Mouse (Mus musculus) stomach, embryonic 14.5 days (tissue): Measurements from ENCODE around the gene Il18rap. TPM values are rescaled to one million over a fixed set of nuclear protein-coding genes. Genes with fewer than 3 reads are reported as not detected.

ENCODE experiments used
- ATAC-seq: fragments of 200-750 bp; cut with Nextera tagmentation; 2 replicates; pipeline ENCODE4 v1.8.0; 2017; ENCODE audit warnings: low read depth, moderate TSS enrichment; ENCODE audit not compliant: insufficient number of reproducible peaks, insufficient read depth, low FRiP score
- H3K27ac ChIP-seq: fragments of 300-500 bp; sonication (generic); 2 replicates; pipeline ENCODE4 v1.5.1; 2014; ENCODE audit warnings: mild to moderate bottlenecking, low read length, moderate library complexity, mixed read lengths
- H3K27me3 ChIP-seq: fragments of 300-500 bp; sonication (generic); 2 replicates; pipeline ENCODE4 v1.6.1; 2014; ENCODE audit warnings: low read length, control low read depth, mixed read lengths; ENCODE audit not compliant: control insufficient read depth, insufficient read depth
- H3K36me3 ChIP-seq: fragments of 300-500 bp; sonication (generic); 2 replicates; pipeline ENCODE4 v1.6.1; 2014; ENCODE audit warnings: mild to moderate bottlenecking, control low read depth, low read length, moderate library complexity, mixed read lengths; ENCODE audit not compliant: control insufficient read depth, insufficient read depth
- H3K4me1 ChIP-seq: fragments of 300-500 bp; sonication (generic); 2 replicates; pipeline ENCODE4 v1.6.1; 2014; ENCODE audit warnings: low read length, control low read depth, mixed read lengths; ENCODE audit not compliant: control insufficient read depth, insufficient read depth
- H3K4me2 ChIP-seq: fragments of 300-500 bp; sonication (generic); replicated peaks from 2 replicates; pipeline ENCODE4 v1.6.1; 2014; ENCODE audit warnings: low read depth, low read length, control low read depth
- H3K4me3 ChIP-seq: fragments of 300-500 bp; sonication (generic); 2 replicates; pipeline ENCODE4 v1.5.1; 2014; ENCODE audit warnings: low read depth, low read length, control low read depth
- H3K9ac ChIP-seq: fragments of 300-500 bp; sonication (generic); replicated peaks from 2 replicates; pipeline ENCODE4 v1.6.1; 2014; ENCODE audit warnings: low read depth, mild to moderate bottlenecking, control low read depth, low read length, moderate library complexity, mixed read lengths
- H3K9me3 ChIP-seq: fragments of 300-500 bp; sonication (generic); 2 replicates; pipeline ENCODE4 v1.6.1; 2016; ENCODE audit warnings: low read depth, low read length, control low read depth; ENCODE audit not compliant: control insufficient read depth
- WGBS: fragments of 180-500 bp; shearing (Covaris S2); extraction: QIAGEN DNeasy Blood & Tissue Kit; methylation state at CpG from one replicate; pipeline ENCODE4 v1.1.7; 2014; 5-methylcytosine and 5-hydroxymethylcytosine counted together
- polyA plus RNA-seq: library from polyadenylated mRNA; unstranded; fragments of >200 nt; fragmentation: Nextera tagmentation; extraction: Ambion mirVana; gene quantifications from 2 replicates; pipeline ENCODE4 v1.2.1, GENCODE M21; 2014

Gene Il18rap
- polyA plus RNA-seq, 1 experiment from 2014 or later = 0.43 TPM

- Histone ChIP-seq H3K27me3 (no peaks in the 10 kb centered on the region), H3K9ac (no peak overlapping the region), H3K4me2 (no peak overlapping the region), H3K4me3 (no peak overlapping the region), H3K4me1 (no peaks in the 10 kb centered on the region), H3K36me3 (no peaks in the 10 kb centered on the region), H3K27ac (no peak overlapping the region), H3K9me3 (no peaks in the 10 kb centered on the region)
- whole genome bisulfite sequencing = 82% methylated on average over 7 of the region's 7 CpGs
- no peak for ATAC-seq
Observed at GRCm38 (mm10) chr1:40522918-40523317, 7.8 kb downstream of the Il18rap start.

- Histone ChIP-seq H3K4me3 (no peak overlapping the region), H3K36me3 (no peaks in the 10 kb centered on the region), H3K4me2 (no peak overlapping the region), H3K9me3 (no peaks in the 10 kb centered on the region), H3K27me3 (no peaks in the 10 kb centered on the region), H3K4me1 (no peaks in the 10 kb centered on the region), H3K27ac (no peak overlapping the region), H3K9ac (no peak overlapping the region)
- no peak for ATAC-seq
- 82% methylated on average over 5 of the region's 5 CpGs for WGBS
Observed at GRCm38 (mm10) chr1:40523971-40524722, 9.0 kb downstream of the Il18rap start.

GRCm38 (mm10) chr1:40529287-40529686, 14.1 kb downstream of the Il18rap start:
- WGBS = 86% methylated on average over 5 of the region's 5 CpGs
- no peak overlapping the region for H3K4me2 ChIP-seq
- ATAC-seq = no peak

GRCm38 (mm10) chr1:40537577-40537976, 22.4 kb downstream of the Il18rap start:
- no peak overlapping the region for H3K27ac ChIP-seq
- no peak overlapping the region for H3K4me2 ChIP-seq
- no peak for ATAC-seq
- H3K36me3 ChIP-seq = no peaks in the 10 kb centered on the region
- H3K4me1 ChIP-seq = no peaks in the 10 kb centered on the region
- H3K9me3 ChIP-seq = no peaks in the 10 kb centered on the region
- H3K27me3 ChIP-seq = no peaks in the 10 kb centered on the region
- no peak overlapping the region for H3K4me3 ChIP-seq
- 78% methylated on average over 5 of the region's 5 CpGs for WGBS
- no peak overlapping the region for H3K9ac ChIP-seq

More at GRCm38 (mm10) chr1:40529287-40529686, 14.1 kb downstream of the Il18rap start:
- Histone ChIP-seq H3K36me3 (no peaks in the 10 kb centered on the region), H3K27ac (no peak overlapping the region), H3K4me3 (no peak overlapping the region), H3K9me3 (no peaks in the 10 kb centered on the region), H3K4me1 (no peaks in the 10 kb centered on the region), H3K9ac (no peak overlapping the region), H3K27me3 (no peaks in the 10 kb centered on the region)

- Histone ChIP-seq H3K27me3 (no peaks in the 10 kb centered on the region), H3K9me3 (no peaks in the 10 kb centered on the region), H3K4me3 (no peak overlapping the region), H3K9ac (no peak overlapping the region), H3K27ac (no peak overlapping the region), H3K4me2 (no peak overlapping the region), H3K36me3 (no peaks in the 10 kb centered on the region), H3K4me1 (no peaks in the 10 kb centered on the region)
- 0% methylated on average over 2 of the region's 2 CpGs for WGBS
- no peak for ATAC-seq
Observed at GRCm38 (mm10) chr1:40544650-40545049, 29.5 kb downstream of the Il18rap start.

GRCm38 (mm10) chr1:40546645-40547044, 31.5 kb downstream of the Il18rap start:
- H3K9me3 ChIP-seq = no peaks in the 10 kb centered on the region
- H3K27me3 ChIP-seq = no peaks in the 10 kb centered on the region
- no peak overlapping the region for H3K9ac ChIP-seq
- H3K4me2 ChIP-seq = no peak overlapping the region
- H3K4me1 ChIP-seq = no peaks in the 10 kb centered on the region
- no peak overlapping the region for H3K27ac ChIP-seq
- no peak for ATAC-seq
- H3K4me3 ChIP-seq = no peak overlapping the region
- WGBS = 77% methylated on average over 4 of the region's 4 CpGs
- no peaks in the 10 kb centered on the region for H3K36me3 ChIP-seq

GRCm38 (mm10) chr1:40547064-40547572, 32.0 kb downstream of the Il18rap start:
- no peak overlapping the region for H3K4me2 ChIP-seq
- H3K4me1 ChIP-seq = no peaks in the 10 kb centered on the region
- no peaks in the 10 kb centered on the region for H3K27me3 ChIP-seq
- no peak overlapping the region for H3K4me3 ChIP-seq
- no peak overlapping the region for H3K27ac ChIP-seq
- 73% methylated on average over 11 of the region's 11 CpGs for WGBS
- H3K9me3 ChIP-seq = no peaks in the 10 kb centered on the region
- H3K9ac ChIP-seq = no peak overlapping the region
- no peaks in the 10 kb centered on the region for H3K36me3 ChIP-seq
- ATAC-seq = no peak

- 28% methylated on average over 10 of the region's 10 CpGs for WGBS
- Histone ChIP-seq H3K27me3 (no peaks in the 10 kb centered on the region), H3K4me3 (no peak overlapping the region), H3K4me2 (no peak overlapping the region), H3K27ac (no peak overlapping the region), H3K36me3 (no peaks in the 10 kb centered on the region), H3K9me3 (no peaks in the 10 kb centered on the region), H3K4me1 (no peaks in the 10 kb centered on the region), H3K9ac (no peak overlapping the region)
- no peak for ATAC-seq
Observed at GRCm38 (mm10) chr1:40547762-40548161, 32.6 kb downstream of the Il18rap start.
